Mouse (Mus musculus) retina, postnatal 7 days (tissue): ENCODE measurements around the gene Bpifc.
A peak's percentile ranks its signal among the peaks of the same experiment; 100 is the strongest.

Experiments used
- DNase-seq: peaks from one replicate; pipeline ENCODE4 v3.0.0-alpha.2; 2012; ENCODE audit warnings: low read depth, low spot score

Gene Bpifc

DNA sequence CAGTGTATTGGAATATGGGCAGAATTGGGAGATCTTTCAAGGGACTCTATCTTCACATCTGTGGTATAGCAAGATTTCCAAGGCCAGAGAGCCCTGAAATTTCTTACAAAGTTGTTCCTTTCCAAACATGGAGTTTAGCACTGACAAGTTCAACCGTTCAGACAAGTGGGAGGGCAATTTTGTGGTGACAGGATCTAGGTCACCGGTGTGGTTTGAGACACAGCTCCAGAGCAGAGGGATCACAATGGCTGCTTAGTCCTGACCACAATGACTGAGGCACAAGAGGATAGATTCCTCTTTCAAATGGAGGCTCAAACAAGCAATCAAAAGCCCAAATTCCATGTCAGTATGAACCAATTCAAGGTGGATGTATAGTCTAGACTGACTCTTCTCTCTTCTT, 523 bp downstream of the Bpifc start:
- DNase-seq = no peak

DNA sequence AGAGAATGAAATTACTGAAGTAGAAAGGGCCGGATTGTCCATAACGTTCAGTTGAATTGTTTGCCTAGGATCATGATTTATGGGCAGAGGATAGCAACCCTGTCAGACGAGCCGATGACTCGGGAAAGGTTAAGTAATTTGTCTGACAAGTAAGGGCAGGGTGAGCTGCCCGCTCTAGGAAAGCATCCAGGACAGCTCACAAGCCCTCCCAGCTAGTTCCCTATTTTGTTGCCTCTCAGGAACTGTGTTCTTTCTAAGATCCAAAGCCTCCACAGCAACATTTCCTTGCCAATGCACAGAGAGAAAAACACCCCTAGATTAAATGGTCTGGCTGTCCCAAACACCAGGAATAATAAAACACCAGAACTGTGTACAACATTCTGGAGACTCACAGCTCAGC, 1.1 kb downstream of the Bpifc start:
- DNase-seq = no peak

DNA sequence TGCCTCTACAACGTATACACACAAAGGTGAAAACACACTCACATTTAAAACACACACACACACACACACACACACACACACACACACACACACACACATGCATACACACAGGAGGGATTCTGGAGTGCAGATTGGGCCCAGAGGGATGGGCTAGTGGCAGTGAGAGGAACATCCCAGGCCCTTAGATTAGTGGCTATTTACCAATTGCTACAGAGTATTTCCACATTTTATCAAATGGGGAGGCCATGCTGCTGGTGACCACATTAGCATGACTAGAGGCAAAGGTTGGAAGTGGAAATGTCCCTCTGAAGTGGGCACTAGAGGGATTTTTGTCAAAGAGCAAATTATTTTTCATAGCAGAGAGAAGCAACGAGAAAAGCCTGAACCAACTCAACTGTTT, 2.0 kb downstream of the Bpifc start:
- no peak for DNase-seq

DNA sequence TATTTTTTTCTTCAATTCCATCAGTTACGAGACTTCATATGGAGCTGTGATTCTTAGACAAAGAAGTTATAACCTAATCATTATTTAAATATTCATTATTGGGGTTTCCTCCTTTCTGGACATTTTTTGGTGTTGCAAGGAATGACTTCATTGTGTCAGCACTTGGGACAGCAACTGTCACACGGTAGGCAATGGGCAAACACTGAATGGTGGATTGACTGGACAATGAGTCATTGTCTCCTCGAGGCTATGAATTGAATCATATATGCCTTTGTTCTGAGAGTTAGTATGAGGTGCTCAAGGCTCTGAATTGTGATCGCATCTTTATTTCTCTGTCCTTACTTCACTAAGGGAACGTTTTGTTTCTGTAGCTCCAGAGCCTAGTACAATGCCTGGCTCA, 5.2 kb downstream of the Bpifc start:
- no peak for DNase-seq

DNA sequence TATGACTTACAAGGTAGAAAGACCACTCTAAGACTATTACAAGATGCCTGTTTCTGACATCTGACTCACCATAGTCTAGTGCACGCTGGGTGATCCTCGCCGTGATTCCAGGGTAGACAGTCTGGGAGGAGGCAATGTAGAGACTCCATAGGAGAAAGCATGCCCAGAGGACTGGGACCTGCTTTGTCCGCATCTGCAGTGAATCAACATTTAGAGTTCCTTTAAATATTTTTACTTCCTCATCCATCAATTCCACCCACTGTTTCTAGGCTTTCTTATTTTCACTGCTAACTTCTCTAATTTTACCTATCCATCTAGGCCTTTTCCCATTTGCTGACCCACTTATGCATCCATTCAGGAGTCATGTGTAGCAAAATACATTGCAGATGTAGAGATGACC, 11.2 kb downstream of the Bpifc start:
- DNase-seq = no peak

DNA sequence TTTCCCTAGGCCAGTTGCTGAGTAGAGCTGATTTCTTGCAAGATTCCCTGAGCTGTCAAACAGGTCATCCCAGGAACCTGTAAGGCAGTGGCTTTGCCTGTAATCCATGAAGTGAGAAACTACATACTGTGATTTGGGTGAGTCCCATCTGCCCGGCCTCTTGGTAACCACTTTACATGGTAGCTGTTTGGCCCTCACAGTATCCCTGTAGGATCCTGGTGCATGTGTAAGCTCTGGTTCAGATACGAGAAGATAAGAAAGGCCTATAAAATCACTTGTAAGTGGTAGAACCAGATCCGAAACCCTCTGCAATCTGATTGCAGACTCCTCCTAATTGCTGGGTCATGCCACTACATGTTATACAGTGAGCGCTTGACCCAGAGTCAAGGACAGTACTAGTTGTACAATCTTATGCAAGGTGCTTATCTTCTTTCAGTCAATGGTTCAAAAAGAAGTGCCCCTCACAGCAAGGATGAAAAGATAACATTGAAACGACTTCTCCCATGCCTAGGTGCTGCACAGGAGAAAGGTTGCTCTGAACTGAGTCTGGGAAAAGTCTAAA, 17.1 kb downstream of the Bpifc start:
- DNase-seq = no peak

DNA sequence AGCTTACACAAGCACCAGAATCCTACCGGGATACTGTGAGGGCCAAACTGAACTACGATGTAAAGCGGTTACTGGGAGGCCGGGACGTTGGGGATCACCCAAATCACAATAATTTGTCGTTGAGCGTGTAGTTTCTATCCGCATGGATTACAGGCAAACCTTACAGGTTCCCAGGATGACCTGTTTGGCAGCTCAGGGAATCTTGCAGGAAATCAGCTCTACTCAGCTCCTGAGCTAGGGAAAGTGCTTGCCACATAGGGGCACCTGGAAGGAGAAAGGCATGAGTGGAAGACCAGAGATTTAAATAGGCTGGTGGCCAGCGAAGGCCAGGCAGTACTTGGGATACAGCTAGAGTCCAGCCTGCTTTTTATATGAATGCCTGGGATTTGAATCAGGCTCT, 17.9 kb downstream of the Bpifc start:
- no peak for DNase-seq

DNA sequence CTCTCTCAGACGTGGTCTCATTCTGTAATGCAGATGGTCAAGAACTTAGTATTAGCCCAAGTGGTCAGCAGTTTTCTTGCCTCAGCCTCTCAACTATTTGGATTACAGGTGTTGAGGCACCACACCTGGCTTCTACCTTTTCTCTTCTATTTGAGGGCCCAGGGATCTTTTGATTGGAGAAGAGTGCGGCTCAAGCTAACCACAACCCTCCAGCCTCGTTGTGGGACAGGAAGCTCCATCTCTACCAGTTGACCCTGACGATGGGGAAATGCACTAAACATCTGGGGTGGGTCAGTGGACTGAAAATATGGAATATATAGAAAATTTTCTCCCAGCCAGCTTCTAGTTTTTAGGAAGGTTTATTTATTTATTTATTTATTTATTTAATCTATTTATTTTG, 19.3 kb downstream of the Bpifc start:
- no peak for DNase-seq

DNA sequence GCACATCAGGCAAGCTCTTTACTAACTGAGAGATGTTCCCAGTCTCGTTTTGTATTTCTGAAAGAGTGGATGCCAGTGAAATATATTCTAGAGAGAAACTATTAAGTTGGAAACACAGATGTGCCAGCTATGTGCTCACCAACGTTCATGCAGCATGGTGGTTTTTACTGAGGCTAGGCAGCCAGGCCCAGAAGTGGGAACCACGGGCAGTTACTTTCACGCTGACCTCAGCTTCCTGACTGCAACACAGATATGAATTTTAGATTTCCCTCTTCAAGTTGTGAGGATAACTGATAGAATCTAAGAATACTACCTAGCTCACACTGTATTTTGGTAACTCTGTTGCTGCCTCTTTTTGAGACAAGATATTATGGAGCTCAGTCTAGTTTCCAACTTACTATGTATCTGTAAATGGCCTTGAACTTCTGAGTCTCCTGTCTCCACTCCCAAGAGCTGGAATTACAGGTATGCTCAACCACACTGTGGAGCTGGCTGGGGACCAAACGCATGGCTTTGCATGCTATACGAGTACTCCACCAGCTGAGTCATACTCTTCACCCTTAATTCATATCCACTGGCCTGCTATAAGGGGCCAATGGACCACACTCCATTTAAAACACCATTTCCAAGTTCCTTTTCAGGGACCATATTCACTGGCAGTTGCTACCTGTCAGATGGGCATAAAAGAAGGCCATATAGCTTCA, 22.1 kb downstream of the Bpifc start:
- DNase-seq = no peak

DNA sequence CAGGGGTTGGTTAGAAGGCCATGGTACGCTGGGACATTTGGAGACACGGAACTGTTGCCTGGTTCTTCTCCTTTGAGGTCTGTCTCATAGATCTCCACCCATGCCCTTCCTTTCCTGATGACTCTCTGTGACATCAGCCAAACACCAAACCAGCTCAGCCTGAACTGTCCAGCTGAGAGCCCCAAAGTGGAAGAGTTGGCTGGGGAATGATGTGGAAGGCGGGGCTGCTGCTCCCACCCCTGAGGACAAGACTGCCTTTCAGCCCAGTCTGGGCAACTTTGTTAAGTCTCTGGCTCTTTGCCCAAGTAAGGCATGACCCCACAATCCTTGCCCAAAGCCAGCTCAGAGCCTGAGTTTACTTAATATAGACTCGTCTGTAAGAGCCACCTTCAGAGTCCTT, 38.8 kb downstream of the Bpifc start:
- DNase-seq = no peak

DNA sequence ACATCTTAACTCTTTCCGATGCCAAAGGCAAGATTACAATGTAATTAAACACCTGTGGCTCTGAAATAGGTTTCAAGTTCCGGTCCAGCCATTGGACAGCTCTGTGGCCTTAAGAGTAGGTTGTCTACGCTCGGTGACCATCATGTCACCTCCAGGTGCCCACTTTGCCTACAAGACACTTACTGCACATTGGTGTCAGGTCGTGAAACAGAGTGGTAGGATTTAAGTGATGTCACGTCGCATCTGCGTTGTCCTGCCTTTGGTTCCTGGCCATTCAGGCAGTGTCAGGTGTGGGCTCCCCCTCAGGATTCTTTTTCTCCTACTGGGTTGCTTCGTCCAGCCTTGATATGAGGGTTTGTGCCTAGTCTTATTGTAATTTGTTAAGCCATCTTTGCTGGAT, 39.9 kb downstream of the Bpifc start:
- no peak for DNase-seq

DNA sequence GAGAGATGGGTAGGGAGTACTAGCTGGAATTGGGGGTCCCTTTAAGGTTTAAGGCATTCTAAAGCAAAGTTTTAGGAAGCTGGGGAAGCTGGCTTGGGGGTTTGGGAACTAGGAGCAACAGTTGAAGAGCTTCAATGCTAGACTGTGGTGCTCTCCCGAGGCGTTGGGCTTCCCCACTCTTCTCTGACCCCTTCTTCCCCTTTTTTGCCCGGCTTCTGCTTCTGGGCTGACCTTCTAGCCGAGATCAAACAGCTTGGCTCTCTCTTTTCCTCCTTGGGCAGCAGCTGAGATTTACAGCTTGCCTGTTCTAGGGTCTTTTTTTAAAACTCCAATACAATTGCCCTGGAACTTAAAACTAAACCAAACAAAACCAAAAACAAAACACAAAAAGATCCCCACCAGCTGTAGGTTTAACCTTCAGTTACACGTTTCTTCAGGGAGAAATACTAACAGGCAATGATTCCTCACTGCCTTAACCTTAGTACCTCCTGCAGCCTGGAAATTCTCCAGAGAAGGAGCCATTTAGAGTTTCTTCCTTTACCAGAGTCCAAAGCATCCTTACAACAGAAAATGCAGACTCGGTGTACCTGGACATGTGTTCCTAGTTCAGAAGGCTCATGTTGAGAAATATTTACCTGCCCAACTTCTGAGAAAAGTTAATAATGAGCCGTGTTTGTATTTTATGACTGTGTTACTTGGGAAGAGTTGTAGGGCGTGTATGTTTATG, 41.6 kb downstream of the Bpifc start:
- DNase-seq = no peak

DNA sequence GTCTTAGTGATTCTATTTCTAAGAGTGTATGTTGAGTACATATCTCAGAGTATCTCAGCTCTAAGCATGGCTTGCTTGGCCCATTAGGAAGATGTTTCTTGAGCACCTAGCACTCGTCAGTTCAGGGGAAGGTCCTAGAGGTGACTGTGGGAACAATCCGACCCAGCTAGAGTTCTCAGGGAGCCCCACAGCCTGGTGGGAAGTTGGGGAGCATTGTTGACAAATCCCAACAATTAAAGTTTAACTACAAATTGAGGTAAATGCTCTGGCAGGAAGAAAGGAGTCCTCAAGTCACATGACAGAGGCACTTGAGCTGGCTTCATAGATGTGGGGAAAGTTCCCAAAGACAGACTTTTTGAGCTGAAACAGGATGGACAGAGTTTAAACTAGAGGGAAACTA, 43.0 kb downstream of the Bpifc start:
- DNase-seq = no peak

DNA sequence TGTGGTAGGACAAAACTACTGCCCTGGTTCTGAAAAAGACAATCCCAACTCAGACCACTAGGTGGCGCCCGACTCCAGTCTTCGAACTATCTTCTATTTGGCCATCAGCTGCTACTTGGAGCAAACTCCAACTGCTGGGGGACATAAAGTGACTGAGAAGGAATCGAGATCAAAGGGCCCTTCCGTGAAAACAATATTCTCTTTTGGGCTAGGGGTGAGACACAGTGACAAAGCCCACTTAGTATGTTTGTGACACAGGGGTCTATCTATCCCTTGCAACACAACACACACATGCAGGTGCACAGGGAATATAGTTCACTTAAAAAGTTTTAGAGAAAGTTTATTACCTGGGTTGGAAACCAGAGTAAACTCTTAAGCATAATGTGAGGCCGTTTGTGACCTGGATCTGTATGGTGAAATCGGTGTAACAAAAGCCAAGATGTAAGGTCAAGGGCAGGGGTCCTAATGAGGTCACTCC, 43.5 kb downstream of the Bpifc start:
- DNase-seq = peak; percentile 59

DNA sequence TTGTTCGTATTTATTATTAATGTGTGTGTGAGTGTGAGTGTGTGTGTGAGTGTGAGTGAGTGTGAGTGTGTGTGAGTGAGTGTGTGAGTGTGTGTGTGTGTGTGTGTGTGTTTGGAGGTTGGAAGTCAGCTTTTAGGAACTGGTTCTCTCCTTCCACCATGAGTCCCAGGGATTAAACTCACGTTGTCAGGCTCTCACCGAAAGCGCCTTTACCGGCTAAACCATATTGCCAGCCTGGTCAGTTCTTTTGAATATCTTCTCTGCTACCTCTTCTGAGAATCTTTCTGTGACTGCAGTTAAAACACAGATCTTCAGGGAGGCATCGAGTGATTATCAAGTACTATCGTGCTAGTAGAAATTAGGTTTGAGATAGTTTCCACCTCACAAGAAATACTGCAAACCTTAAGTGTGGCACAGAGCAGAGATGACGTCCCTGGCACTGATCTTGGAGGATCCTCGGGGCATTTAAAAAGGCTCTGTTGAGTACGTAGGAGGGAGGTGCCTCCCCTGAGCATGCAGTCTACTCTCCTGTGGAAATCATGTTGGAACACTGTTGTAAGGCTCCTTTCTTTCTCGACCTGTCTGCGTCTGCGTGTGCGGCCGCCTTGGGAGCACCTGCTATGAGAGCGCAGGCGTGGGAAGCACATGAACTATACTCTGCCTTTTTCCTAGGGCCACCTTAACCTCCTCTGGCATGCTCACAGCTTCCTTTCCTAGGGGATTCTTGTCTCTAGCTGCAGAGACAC, 44.1 kb downstream of the Bpifc start:
- no peak for DNase-seq

DNA sequence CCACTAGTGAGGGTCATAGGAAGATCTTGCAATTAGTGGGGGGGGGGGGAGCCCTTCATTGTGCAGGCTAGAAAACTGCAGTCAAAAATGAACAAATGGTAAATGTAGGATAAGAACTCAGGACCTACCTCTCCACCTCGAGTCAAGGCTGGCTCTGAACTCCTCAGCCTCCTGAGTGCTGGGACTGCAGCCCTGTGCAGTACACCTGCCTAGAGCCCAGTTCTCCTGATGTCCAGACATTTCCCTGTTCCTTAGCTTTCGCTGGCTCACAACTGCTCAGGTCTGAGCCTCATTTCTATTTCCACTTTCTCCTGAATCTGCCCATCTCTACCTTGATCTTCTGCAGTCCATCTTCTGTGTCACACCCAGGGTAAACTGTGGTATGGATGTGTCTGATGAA, 45.2 kb downstream of the Bpifc start:
- DNase-seq = no peak

DNA sequence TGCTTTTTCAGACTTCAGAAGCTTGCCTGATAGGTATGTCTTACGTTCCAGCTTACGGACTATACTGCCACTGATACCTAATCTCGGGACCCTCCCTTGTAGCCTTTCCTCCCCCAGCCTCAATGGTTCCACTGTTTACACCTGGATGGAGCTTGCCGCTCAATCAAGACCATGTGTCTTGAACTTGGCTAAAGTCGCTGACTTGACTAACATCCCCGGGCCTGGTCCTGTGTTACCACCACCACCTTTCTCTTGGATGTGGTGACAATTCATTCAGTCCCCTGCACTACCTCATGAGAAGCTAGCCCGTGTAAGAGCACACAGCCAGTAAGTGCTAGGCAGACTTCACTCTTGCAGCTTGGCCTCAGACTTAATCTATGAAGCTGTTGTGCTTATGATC, 47.4 kb downstream of the Bpifc start:
- DNase-seq = no peak

DNA sequence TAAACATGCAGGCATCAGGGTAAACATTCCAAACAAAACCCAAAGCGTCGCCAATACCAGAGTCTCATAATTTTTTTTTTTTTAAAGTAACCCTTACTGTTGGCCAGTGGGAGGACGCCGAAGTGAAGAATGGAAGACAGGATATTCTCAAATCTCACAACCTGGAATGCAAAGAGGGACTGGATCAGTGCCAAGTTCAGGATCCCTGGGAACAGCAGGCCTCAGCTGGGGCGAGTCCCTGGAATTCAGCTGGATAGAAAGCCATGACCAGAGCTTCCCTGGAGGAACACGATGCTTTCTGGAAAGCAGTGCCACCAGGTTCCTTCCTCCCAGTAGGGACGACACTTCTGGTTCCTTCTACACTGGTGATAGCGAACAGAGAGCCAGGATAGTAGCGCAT, 48.8 kb downstream of the Bpifc start:
- no peak for DNase-seq

DNA sequence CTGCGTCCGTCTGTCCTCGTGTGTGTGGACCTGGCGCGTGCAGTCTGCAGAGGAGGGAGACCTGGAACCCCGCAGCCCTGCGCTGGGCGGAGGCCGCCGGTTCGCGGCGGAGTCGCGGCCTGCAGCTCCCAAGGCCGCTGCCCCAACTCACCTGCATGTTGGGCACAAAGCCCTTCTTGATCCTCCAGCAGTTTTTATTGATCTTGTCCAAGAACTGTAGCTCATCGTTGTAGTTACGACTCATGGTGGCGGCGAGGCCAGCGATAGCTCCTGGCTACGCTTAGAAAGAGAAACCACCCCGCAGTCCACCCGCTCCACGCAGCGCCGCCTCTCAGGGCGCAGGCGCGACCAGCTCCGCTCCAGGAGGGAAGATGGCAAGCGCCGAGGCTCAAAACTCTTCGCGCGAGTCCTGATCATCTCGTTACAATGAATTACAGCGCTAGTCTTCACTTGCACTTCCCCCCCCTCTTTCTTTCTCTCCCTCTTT, 54.2 kb downstream of the Bpifc start, which contains the start of gene Rtcb:
TSS of gene Rtcb (minus strand) at position 360 of the 487 bp plus-strand sequence.
- peak; percentile 96 for DNase-seq

DNA sequence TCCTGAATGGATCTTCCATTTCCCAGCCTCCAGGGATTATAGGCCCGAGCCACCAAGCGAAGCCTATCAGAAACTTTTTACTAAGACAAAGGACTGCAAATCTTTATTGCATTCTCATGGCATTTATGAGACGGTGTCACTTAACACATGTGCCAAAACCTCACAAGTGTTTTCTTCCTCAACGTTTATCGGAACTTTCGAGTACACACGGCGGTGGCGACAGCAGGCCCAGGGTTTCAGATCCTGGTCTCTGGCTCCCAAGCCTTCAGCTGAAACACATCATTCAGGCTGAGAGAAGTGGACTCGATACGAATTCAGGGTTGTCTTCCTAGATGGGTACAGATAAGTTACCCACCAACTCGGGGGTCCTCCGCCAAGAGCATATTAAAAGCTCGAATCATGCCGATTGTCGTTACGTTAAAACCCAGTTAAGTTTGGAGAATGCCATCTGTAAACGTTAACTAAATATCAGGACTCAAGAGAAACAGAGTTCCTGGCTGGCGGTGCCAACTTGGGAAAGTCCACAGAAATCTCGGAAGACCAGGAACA, 54.8 kb downstream of the Bpifc start:
- no peak for DNase-seq

DNA sequence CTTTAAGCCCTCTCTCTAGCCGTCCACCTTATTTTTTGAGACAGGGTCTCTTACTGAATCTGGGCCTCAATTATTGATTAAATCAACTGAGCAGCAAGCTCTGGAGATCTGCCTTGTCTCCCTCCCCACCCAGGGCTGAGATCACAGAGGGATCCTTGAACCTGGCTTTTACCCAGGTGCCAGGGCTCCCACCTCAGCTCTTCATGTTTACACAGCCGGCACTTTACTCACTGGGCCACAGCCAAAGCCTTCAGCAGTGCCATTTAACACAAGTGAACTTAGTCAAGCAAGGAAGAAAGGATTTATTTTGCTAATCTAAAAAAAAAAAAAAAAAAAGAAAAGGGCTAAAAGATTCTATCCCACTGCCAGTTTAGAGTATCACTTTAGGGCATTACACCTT, 57.3 kb downstream of the Bpifc start:
- no peak for DNase-seq

DNA sequence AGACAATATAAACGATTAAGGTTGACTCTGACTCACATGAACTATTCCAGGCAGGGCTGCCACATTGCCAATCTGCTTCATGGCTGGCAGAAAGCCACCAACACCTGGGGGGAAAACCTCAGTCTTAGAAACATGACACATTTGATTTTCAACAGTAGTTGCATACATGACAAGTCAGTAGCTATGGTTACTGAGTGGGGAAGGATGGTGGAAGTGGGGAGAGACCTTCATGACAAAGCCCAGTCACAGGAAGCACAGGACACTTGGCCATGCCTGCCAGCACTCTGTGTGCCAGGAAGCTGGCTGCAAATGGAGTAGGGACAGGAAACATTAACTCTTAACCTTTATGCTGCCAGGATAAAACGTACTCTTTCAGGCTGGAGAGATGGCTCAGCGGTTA, 58.3 kb downstream of the Bpifc start:
- DNase-seq = no peak
